Mouse (Mus musculus) layer of hippocampus, postnatal 25 days (tissue): ENCODE results near the gene Snrk. TPM values are rescaled to one million over a fixed set of nuclear protein-coding genes. Genes with fewer than 3 reads are reported as not detected.

ENCODE experiments used
- DNase-seq, 2 experiments: peaks; one replicate each; pipeline ENCODE4 v3.0.0; 2022; ENCODE audit warnings: mixed read lengths in 2 of 2, low spot score in 1 of 2; ENCODE audit errors: extremely low spot score in 1 of 2
- total RNA-seq, 2 experiments: library from RNA; stranded (reverse); gene quantifications; 2 replicates each; pipeline ENCODE4 v1.2.3; 2021

The Snrk gene
- total RNA-seq, 2 experiments from 2014 or later = 100 to 108 TPM

GRCm38 (mm10) chr9:122216945-122217529 lies 100.0 kb downstream of the Snrk start:
- no peak for DNase-seq

Other genes starting within 250 kb of the Snrk start
- gene Ackr2, start 218.9 kb upstream of the Snrk start, total RNA-seq = 1 to 10 TPM; 2.4 to 2.5 TPM
- gene Cyp8b1, start 201.0 kb upstream of the Snrk start, total RNA-seq = not detected
- 1 to 10 TPM; 5.2 to 6.0 TPM for gene Fam198a, start 166.3 kb upstream of the Snrk start, total RNA-seq
- 10 to 100 TPM; 38.1 to 40.7 TPM for gene Pomgnt2, start 120.2 kb upstream of the Snrk start, total RNA-seq
- gene Ano10, start 177.2 kb downstream of the Snrk start, total RNA-seq = 10 to 100 TPM; 22.1 to 24.9 TPM
- 10 to 100 TPM; 20.3 to 22.6 TPM for gene Abhd5, start 234.3 kb downstream of the Snrk start, total RNA-seq